Mouse (Mus musculus) right cerebral cortex, adult 2 months (tissue): ENCODE results near the gene Cbr3.

ENCODE experiments used
- DNase-seq, 2 experiments: peaks; one replicate each; pipeline ENCODE4 v3.0.0; 2021 to 2022; ENCODE audit warnings: low spot score in 2 of 2

Gene Cbr3

DNA sequence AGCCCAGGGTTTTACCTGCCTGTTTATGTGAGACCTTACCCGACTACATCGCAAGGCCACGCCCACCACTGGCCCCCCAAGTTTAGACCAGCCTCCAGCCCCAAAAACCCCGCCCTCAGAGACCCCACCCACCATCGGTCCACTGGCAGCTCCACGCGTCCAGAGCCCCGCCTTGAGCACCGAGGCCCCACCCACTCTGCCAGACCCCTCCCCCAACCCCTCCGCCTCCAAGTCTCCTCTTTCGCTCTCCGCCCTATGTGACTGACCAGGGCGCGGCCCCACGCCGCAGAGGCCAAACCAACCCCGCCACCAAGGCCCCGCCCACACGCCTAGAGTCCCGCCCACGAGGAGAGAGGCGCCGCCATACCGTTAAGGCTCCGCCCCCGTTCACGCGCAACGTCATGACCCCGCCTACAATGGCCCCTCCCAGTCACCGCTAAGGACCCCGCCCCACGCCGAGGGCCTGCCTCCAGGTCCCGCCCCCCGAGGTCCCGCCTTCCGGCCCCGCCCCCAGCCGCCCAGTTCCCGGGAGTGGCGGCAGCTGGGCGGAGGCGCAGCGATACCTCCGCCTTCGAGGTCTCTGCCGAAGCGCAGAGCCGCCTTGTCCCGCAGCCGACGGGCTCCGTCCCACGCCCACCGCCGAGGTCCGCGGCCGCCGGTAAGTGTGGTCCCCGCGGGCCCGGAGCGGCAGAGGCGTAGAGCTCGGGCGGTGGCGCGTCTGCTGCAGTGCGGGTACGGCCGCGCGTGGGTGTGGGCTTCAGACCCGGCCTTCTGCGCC is 28.6 kb downstream of the Cbr3 start, which contains the start of gene Dop1b:
Dop1b (plus strand) TSS at position 494 of the 778 bp plus-strand sequence.
- DNase-seq: peak; percentile 97 to 98

- DNase-seq: peak; percentile 44 to 55
These were observed 29.3 kb downstream of the Cbr3 start for GRCm38 (mm10) chr16:93712189-93712885.

GRCm38 (mm10) chr16:93712966-93713365 is 30.0 kb downstream of the Cbr3 start:
- DNase-seq: no peak

- DNase-seq: peak; percentile 26 to 45
These were observed 31.4 kb downstream of the Cbr3 start for GRCm38 (mm10) chr16:93714426-93714825.

- no peak for DNase-seq
These were observed 32.8 kb downstream of the Cbr3 start for GRCm38 (mm10) chr16:93715826-93716225.

DNA sequence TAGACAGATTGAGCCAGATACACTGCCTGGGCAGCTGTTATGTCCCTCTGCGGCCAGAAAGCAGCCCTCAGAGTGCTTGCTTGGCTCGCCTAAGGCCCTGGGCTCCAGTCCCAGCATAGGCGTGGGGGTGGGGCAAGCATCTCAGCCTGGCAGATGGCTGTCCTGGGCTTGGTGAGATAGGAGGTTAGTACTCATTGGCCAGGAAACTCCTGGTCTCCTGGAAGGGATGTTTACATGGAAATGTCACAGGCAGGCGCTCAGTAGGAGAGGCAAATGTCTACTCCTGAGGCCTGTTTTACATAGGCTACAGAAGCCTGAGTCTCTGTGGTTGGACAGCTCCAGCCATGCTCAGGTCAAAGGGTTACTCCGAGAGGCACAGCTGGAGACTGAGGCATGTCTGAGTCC is 34.3 kb downstream of the Cbr3 start:
- peak; percentile 50 for DNase-seq

DNA sequence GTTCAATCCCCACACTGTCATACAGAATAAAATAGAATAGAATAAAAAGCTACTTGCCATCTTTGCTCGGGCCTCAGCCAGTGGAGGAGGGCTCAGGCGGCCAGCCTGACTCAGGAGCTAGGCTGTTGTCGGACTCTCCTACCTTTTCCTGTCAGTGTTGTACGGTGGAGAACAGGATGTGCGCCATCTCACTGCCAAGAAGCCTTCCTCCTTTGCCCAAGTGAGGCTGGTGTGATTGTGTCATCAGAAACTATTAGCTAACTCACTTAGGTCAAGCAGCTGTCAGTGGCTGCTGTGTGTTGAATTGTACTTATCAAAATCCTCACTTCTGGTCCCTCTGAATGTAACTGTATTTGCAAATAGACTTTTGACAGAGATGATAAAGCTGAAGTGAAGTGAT is 38.8 kb downstream of the Cbr3 start:
- DNase-seq: no peak

- no peak for DNase-seq
These were observed 39.5 kb downstream of the Cbr3 start for GRCm38 (mm10) chr16:93722476-93722875.

- DNase-seq: no peak
These were observed 42.6 kb downstream of the Cbr3 start for GRCm38 (mm10) chr16:93725417-93726144.

- no peak for DNase-seq
These were observed 43.2 kb downstream of the Cbr3 start for GRCm38 (mm10) chr16:93726186-93726585.

- no peak for DNase-seq
These were observed 45.7 kb downstream of the Cbr3 start for GRCm38 (mm10) chr16:93728676-93729075.

DNA sequence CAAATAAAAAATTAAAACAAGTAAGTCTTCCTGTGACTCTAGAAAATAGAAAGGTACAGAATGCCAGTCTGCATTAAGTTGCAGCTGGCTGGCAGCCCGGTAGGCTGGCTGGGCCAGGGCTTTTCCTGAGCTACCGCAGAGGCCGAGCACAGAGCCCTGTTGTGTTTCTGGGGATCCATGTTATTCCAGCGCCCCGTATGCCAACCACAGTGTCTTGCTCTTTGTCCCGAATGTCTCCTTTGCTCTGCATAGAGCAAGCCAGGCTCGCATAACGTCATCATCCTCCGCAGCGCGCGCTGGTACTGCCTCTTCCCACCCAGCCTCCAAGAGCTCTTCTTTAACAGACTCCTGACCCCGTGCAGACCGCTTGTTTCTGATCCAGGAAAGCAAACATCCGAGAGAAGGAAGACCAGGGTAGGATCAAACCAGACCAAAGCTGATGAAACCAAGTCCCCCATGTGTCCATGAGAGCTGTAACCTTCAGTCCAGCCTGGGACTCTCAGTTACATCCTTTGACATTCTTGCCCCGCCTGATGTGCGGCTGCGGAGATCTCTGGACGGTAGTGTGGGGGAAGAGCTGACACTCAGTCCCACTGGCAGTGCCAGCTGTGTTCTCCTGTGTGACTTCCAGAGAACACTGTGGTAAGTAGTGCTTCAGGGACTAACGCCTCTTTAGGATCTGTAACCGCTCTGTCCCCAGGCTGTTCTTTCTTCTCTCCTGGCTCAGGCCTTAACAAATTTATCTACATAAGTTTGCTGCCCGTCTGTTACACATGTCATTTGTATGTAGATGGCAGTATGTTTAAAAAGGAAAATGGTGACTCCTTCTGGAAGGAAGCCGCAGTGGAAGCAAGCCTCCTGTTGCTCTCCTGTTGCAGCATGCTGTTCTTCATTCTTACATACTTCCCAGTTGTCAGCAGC is 47.0 kb downstream of the Cbr3 start:
- DNase-seq: peak; percentile 19 to 33

DNA sequence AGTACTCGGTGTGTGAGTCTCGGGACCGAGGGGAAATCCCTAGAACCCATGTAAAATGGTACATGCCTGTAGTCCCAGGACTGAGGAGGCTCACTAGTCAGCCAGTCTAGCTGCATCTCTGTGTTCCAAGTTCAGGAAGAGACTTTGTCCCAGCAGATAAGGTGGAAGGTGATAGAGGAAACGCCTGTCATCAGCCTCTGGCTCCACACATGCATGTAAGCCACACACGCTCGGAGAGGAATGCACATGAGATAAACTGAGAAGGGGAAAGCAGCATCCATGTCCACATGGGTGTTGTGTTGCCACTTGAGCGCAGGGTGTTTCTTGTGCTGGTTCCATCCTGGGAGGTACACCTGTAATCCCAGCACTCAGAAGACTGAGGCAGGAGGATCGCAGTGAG is 48.3 kb downstream of the Cbr3 start:
- DNase-seq: no peak

- DNase-seq: no peak
These were observed 50.0 kb downstream of the Cbr3 start for GRCm38 (mm10) chr16:93732875-93733569.

GRCm38 (mm10) chr16:93739251-93739650 is 56.2 kb downstream of the Cbr3 start:
- no peak for DNase-seq
